Mouse (Mus musculus) stomach, embryonic 16.5 days (tissue): ENCODE results near the gene Rnf11. TPM values are rescaled to one million over a fixed set of nuclear protein-coding genes. Genes with fewer than 3 reads are reported as not detected.
"Not testable (repeated sequence)": the region's sequence is repeated elsewhere in the genome, so short reads cannot be mapped to it uniquely, and the experiment has no call there.

ENCODE experiments used
- ATAC-seq: fragments of 200-750 bp; cut with Nextera tagmentation; 2 replicates; pipeline ENCODE4 v1.8.0; 2017; ENCODE audit warnings: moderate number of reproducible peaks, moderate TSS enrichment; ENCODE audit not compliant: insufficient read depth, low FRiP score
- H3K27ac ChIP-seq: fragments of 300-500 bp; sonication (generic); 2 replicates; pipeline ENCODE4 v1.5.1; 2014; ENCODE audit warnings: low read length
- H3K27me3 ChIP-seq: fragments of 300-500 bp; sonication (generic); 2 replicates; pipeline ENCODE4 v1.6.1; 2014; ENCODE audit warnings: low read length, control low read depth, mixed read lengths; ENCODE audit not compliant: control insufficient read depth, insufficient read depth
- H3K36me3 ChIP-seq: fragments of 300-500 bp; sonication (generic); 2 replicates; pipeline ENCODE4 v1.6.1; 2014; ENCODE audit warnings: low read length; ENCODE audit not compliant: control insufficient read depth, insufficient read depth
- H3K4me1 ChIP-seq: fragments of 300-500 bp; sonication (generic); 2 replicates; pipeline ENCODE4 v1.6.1; 2014; ENCODE audit warnings: low read length, control low read depth, mixed read lengths; ENCODE audit not compliant: control insufficient read depth, insufficient read depth
- H3K4me2 ChIP-seq: fragments of 300-500 bp; sonication (generic); 2 replicates; pipeline ENCODE4 v1.6.1; 2014; ENCODE audit warnings: low read depth, low read length, mixed read lengths
- H3K4me3 ChIP-seq: fragments of 300-500 bp; sonication (generic); replicated peaks from 2 replicates; pipeline ENCODE4 v1.5.1; 2014; ENCODE audit warnings: mild to moderate bottlenecking, low read length
- H3K9ac ChIP-seq: fragments of 300-500 bp; sonication (generic); 2 replicates; pipeline ENCODE4 v1.6.1; 2014; ENCODE audit warnings: low read length
- H3K9me3 ChIP-seq: fragments of 300-500 bp; sonication (generic); replicated peaks from 2 replicates; pipeline ENCODE4 v1.6.1; 2016; ENCODE audit warnings: low read length, control low read depth; ENCODE audit not compliant: control insufficient read depth
- WGBS: fragments of 180-500 bp; shearing (Covaris S2); extraction: QIAGEN DNeasy Blood & Tissue Kit; methylation state at CpG from one replicate; pipeline ENCODE4 v1.1.7; 2014; 5-methylcytosine and 5-hydroxymethylcytosine counted together
- polyA plus RNA-seq: library from polyadenylated mRNA; unstranded; fragments of >200 nt; fragmentation: Nextera tagmentation; extraction: Ambion mirVana; gene quantifications from 2 replicates; pipeline ENCODE4 v1.2.1, GENCODE M21; 2015

The Rnf11 gene
- polyA plus RNA-seq, 1 experiment from 2014 or later, result 23.4 TPM

- Histone ChIP-seq H3K4me2 (0 out of 2 replicates have a peak overlapping the region, but pooled peaks have one; percentile 5), H3K4me1 (peaks cover 24% of the 10 kb centered on the region), H3K4me3 (peak overlapping the region; percentile 70; the same call in 1 of the 2 replicates)
- not testable (repeated sequence) for H3K9ac ChIP-seq, ATAC-seq, H3K36me3 ChIP-seq, H3K9me3 ChIP-seq, H3K27me3 ChIP-seq, H3K27ac ChIP-seq
- 84% methylated on average over 3 of the region's 3 CpGs for WGBS
Observed at GRCm38 (mm10) chr4:109404908-109405307, 79.6 kb downstream of the Rnf11 start.

- Histone ChIP-seq H3K9me3 (no peaks in the 10 kb centered on the region), H3K4me3 (no peak overlapping the region), H3K4me2 (no peak overlapping the region), H3K27ac (no peak overlapping the region), H3K36me3 (no peaks in the 10 kb centered on the region), H3K27me3 (no peaks in the 10 kb centered on the region), H3K9ac (no peak overlapping the region), H3K4me1 (peaks cover 9% of the 10 kb centered on the region)
- no peak for ATAC-seq
- 69% methylated on average over 5 of the region's 5 CpGs for WGBS
Observed at GRCm38 (mm10) chr4:109401176-109401689, 83.3 kb downstream of the Rnf11 start.

Other genes with a start within 250 kb of the Rnf11 start
- 40.3 and 41.8 TPM in 2 replicates for gene Eps15, start 204.5 kb downstream of the Rnf11 start, polyA plus RNA-seq
- gene Ttc39a, start 78.1 kb downstream of the Rnf11 start, polyA plus RNA-seq, result 21.2 and 25.6 TPM in 2 replicates
- gene 4930522H14Rik, start 46.6 kb upstream of the Rnf11 start, polyA plus RNA-seq, result not detected in 2 replicates
- 6.5 and 9.0 TPM in 2 replicates for gene Cdkn2c, start 182.5 kb upstream of the Rnf11 start, polyA plus RNA-seq
- 16.0 and 17.0 TPM in 2 replicates for gene Faf1, start 191.9 kb upstream of the Rnf11 start, polyA plus RNA-seq